Mouse (Mus musculus): ENCODE measurements around the gene Banf2.

- TF ChIP-seq CTCF (IDR thresholded peaks at IDR 0.05; ENCODE audit: control insufficient read depth, insufficient read depth, low read length), result no peak
- TF ChIP-seq POLR2A (IDR thresholded peaks at IDR 0.05; ENCODE audit: borderline replicate concordance, control insufficient read depth, low read depth, low read length), result no peak
Observed at GRCm38 (mm10) chr2:143992977-143993376, 39.9 kb upstream of the Banf2 start.

Measured in bone marrow, adult 2 months (tissue).